Mouse (Mus musculus) MEL-GATA-1-ER (cell line): Measurements from ENCODE around the gene Smco1.
"Not testable (repeated sequence)": the region's sequence is repeated elsewhere in the genome, so short reads cannot be mapped to it uniquely, and the experiment has no call there.

Experiments used
- DNase-seq: peaks from one replicate; pipeline ENCODE4 v3.0.0-alpha.2; 2012; ENCODE audit warnings: low read depth; ENCODE audit errors: extremely low read depth

Smco1 gene

GRCm38 (mm10) chr16:32271291-32271690 is at the start of gene Smco1:
TSS of gene Smco1 (plus strand) at chr16:32271468.
- no peak for DNase-seq

GRCm38 (mm10) chr16:32221803-32222202 is 49.5 kb upstream of the Smco1 start:
- no peak for DNase-seq

GRCm38 (mm10) chr16:32222399-32222798 is 48.9 kb upstream of the Smco1 start:
- no peak for DNase-seq

- not testable (repeated sequence) for DNase-seq
Measured at GRCm38 (mm10) chr16:32232050-32232449, 39.2 kb upstream of the Smco1 start.

GRCm38 (mm10) chr16:32237930-32238680 is 33.2 kb upstream of the Smco1 start:
- DNase-seq, result no peak

GRCm38 (mm10) chr16:32239428-32240312 is 31.6 kb upstream of the Smco1 start:
- no peak for DNase-seq

GRCm38 (mm10) chr16:32243901-32244300 is 27.4 kb upstream of the Smco1 start:
- DNase-seq, result no peak

GRCm38 (mm10) chr16:32246351-32246791 is 24.9 kb upstream of the Smco1 start:
- DNase-seq, result peak; percentile 31

GRCm38 (mm10) chr16:32246952-32247370 is 24.3 kb upstream of the Smco1 start, which contains the start of the genes Fbxo45 and Wdr53:
TSS of gene Fbxo45 (minus strand) at chr16:32247158.
TSS of gene Wdr53 (plus strand) at chr16:32247227.
- DNase-seq, result peak; percentile 88

GRCm38 (mm10) chr16:32264225-32264624 is 7.0 kb upstream of the Smco1 start:
- not testable (repeated sequence) for DNase-seq

- no peak for DNase-seq
Measured at GRCm38 (mm10) chr16:32273338-32273737, 2.1 kb downstream of the Smco1 start.

GRCm38 (mm10) chr16:32275041-32275440 is 3.8 kb downstream of the Smco1 start:
- no peak for DNase-seq

GRCm38 (mm10) chr16:32275830-32276229 is 4.6 kb downstream of the Smco1 start:
- DNase-seq, result no peak

GRCm38 (mm10) chr16:32277308-32278256 is 6.3 kb downstream of the Smco1 start, which contains the start of gene Rnf168:
TSS of gene Rnf168 (plus strand) at chr16:32277459.
- DNase-seq, result peak; percentile 81

GRCm38 (mm10) chr16:32278396-32278795 is 7.1 kb downstream of the Smco1 start:
- no peak for DNase-seq

- DNase-seq, result no peak
Measured at GRCm38 (mm10) chr16:32280211-32280610, 8.9 kb downstream of the Smco1 start.

GRCm38 (mm10) chr16:32282608-32283007 is 11.3 kb downstream of the Smco1 start:
- no peak for DNase-seq

GRCm38 (mm10) chr16:32291821-32292220 is 20.6 kb downstream of the Smco1 start:
- no peak for DNase-seq

GRCm38 (mm10) chr16:32299617-32300016 is 28.3 kb downstream of the Smco1 start:
- DNase-seq, result not testable (repeated sequence)

- DNase-seq, result no peak
Measured at GRCm38 (mm10) chr16:32303046-32303445, 31.8 kb downstream of the Smco1 start.

- DNase-seq, result no peak
Measured at GRCm38 (mm10) chr16:32303886-32304285, 32.6 kb downstream of the Smco1 start.
